Mouse (Mus musculus) liver, embryonic 13.5 days (tissue): ENCODE measurements around the gene Def6. TPM values are rescaled to one million over a fixed set of nuclear protein-coding genes. Genes with fewer than 3 reads are reported as not detected.

ENCODE experiments used
- ATAC-seq: fragments of 200-750 bp; cut with Nextera tagmentation; 2 replicates; pipeline ENCODE4 v1.8.0; 2017; ENCODE audit warnings: low read depth, mild to moderate bottlenecking, moderate number of reproducible peaks, moderate library complexity
- DNase-seq: peaks from one replicate; pipeline ENCODE4 v3.0.0; 2022
- H3K27ac ChIP-seq: fragments of 300-500 bp; sonication (generic); 2 replicates; pipeline ENCODE4 v1.5.1; 2015; ENCODE audit warnings: moderate library complexity, mild to moderate bottlenecking, inconsistent platforms
- H3K27me3 ChIP-seq: fragments of 300-500 bp; sonication (generic); 2 replicates; pipeline ENCODE4 v1.6.1; 2015; ENCODE audit warnings: mild to moderate bottlenecking, inconsistent platforms
- H3K36me3 ChIP-seq: fragments of 300-500 bp; sonication (generic); 2 replicates; pipeline ENCODE4 v1.6.1; 2015; ENCODE audit warnings: mild to moderate bottlenecking, inconsistent platforms
- H3K4me1 ChIP-seq: fragments of 300-500 bp; sonication (generic); replicated peaks from 2 replicates; pipeline ENCODE4 v1.6.1; 2015; ENCODE audit warnings: inconsistent platforms
- H3K4me2 ChIP-seq: fragments of 300-500 bp; sonication (generic); 2 replicates; pipeline ENCODE4 v1.6.1; 2015; ENCODE audit warnings: inconsistent platforms, mild to moderate bottlenecking, moderate library complexity
- H3K4me3 ChIP-seq: fragments of 300-500 bp; sonication (generic); replicated peaks from 2 replicates; pipeline ENCODE4 v1.5.1; 2015; ENCODE audit warnings: mild to moderate bottlenecking, inconsistent platforms
- H3K9ac ChIP-seq: fragments of 300-500 bp; sonication (generic); 2 replicates; pipeline ENCODE4 v1.6.1; 2015; ENCODE audit warnings: mild to moderate bottlenecking, inconsistent platforms
- H3K9me3 ChIP-seq: fragments of 300-500 bp; sonication (generic); replicated peaks from 2 replicates; pipeline ENCODE4 v1.6.1; 2016; ENCODE audit warnings: inconsistent platforms
- WGBS: fragments of 180-500 bp; shearing (Covaris S2); methylation state at CpG from one replicate; pipeline ENCODE4 v1.1.7; 2015; ENCODE audit not compliant: insufficient replicate concordance; 5-methylcytosine and 5-hydroxymethylcytosine counted together
- polyA plus RNA-seq: library from polyadenylated mRNA; unstranded; fragments of >200 nt; fragmentation: Nextera tagmentation; extraction: Ambion mirVana; gene quantifications from 2 replicates; pipeline ENCODE4 v1.2.1, GENCODE M21; 2015

Def6 gene
- polyA plus RNA-seq, 1 experiment from 2014 or later, result 14.8 TPM

- H3K9me3 ChIP-seq, result no peaks in the 10 kb centered on the region
- H3K4me1 ChIP-seq, result peaks cover 44% of the 10 kb centered on the region
- H3K27ac ChIP-seq, result no peak overlapping the region
- H3K27me3 ChIP-seq, result no peaks in the 10 kb centered on the region
- no peak overlapping the region for H3K9ac ChIP-seq
- no peak overlapping the region for H3K4me3 ChIP-seq
- WGBS, result 71% methylated on average over 6 of the region's 6 CpGs
- H3K4me2 ChIP-seq, result no peak overlapping the region
- no peak for DNase-seq
- ATAC-seq, result no peak
- peaks cover 12% of the 10 kb centered on the region; the same call in 1 of the 2 replicates for H3K36me3 ChIP-seq
These were observed 22.9 kb downstream of the Def6 start for GRCm38 (mm10) chr17:28230486-28230885.

- no peak overlapping the region for H3K4me3 ChIP-seq
- H3K27me3 ChIP-seq, result no peaks in the 10 kb centered on the region
- no peak overlapping the region for H3K4me2 ChIP-seq
- peaks cover 44% of the 10 kb centered on the region for H3K4me1 ChIP-seq
- H3K9ac ChIP-seq, result no peak overlapping the region
- no peak overlapping the region for H3K27ac ChIP-seq
- no peaks in the 10 kb centered on the region for H3K9me3 ChIP-seq
- DNase-seq, result no peak
- H3K36me3 ChIP-seq, result peaks cover 12% of the 10 kb centered on the region; the same call in 1 of the 2 replicates
- ATAC-seq, result no peak
- 82% methylated on average over 18 of the region's 18 CpGs for WGBS
These were observed 23.6 kb downstream of the Def6 start for GRCm38 (mm10) chr17:28231026-28231736.

- ATAC-seq (peak; percentile 85), DNase-seq (peak; percentile 97)
- H3K9me3 ChIP-seq, result no peaks in the 10 kb centered on the region
- no peaks in the 10 kb centered on the region for H3K27me3 ChIP-seq
- H3K9ac ChIP-seq, result peak within 1 kb of the TSS; percentile 95
- peak within 1 kb of the TSS; percentile 82 for H3K27ac ChIP-seq
- peak within 1 kb of the TSS; percentile 91 for H3K4me3 ChIP-seq
- peaks cover 53% of the 10 kb centered on the region for H3K4me1 ChIP-seq
- under 1% methylated on average over 56 of the region's 57 CpGs for WGBS
- peak within 1 kb of the TSS; percentile 87 for H3K4me2 ChIP-seq
- H3K36me3 ChIP-seq, result peaks cover 17% of the 10 kb centered on the region
These were observed 25.0 kb downstream of the Def6 start, which contains the start of gene Ppard for GRCm38 (mm10) chr17:28232475-28233060. Ppard (plus strand) TSS chr17:28232700.

DNA sequence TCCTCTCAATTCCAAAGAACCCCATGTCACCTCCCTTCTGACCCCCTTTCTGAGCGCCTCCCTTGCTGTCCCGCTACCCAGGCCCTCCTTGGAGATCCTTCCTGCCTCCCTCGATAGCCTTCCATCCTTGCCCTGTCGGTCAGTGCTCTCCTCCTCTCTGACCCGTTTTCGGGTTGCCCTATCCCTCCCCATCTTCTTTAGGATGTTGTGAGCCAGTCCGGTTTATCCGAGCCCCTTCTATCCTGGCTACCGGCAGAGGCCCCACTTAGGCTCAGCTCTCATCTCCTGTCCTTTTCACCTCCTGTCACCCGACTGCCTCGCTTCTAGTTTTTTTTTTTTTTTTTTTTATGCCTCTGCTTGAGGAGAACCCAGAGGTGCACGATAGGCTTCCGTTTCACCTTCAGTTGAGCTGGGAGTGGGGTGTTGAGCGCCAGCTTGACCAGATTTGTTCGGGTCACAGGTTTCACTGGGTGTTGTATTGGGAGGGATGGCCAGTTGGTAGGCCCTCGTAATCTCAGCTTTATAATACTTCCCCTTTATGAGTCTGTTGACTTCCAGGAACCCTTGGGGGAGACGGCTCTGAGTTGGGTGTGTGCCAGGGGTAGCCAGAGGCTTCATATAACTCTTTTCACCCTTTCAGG lies 25.6 kb downstream of the Def6 start:
- ATAC-seq, result peak; percentile 13
- WGBS, result 2% methylated on average over 16 of the region's 17 CpGs
- Histone ChIP-seq H3K9ac (peak overlapping the region; percentile 95), H3K4me2 (peak overlapping the region; percentile 87), H3K4me3 (peak overlapping the region; percentile 91), H3K27me3 (no peaks in the 10 kb centered on the region), H3K27ac (peak overlapping the region; percentile 82), H3K36me3 (peaks cover 11% of the 10 kb centered on the region), H3K9me3 (no peaks in the 10 kb centered on the region), H3K4me1 (peaks cover 60% of the 10 kb centered on the region)
- DNase-seq, result no peak

DNA sequence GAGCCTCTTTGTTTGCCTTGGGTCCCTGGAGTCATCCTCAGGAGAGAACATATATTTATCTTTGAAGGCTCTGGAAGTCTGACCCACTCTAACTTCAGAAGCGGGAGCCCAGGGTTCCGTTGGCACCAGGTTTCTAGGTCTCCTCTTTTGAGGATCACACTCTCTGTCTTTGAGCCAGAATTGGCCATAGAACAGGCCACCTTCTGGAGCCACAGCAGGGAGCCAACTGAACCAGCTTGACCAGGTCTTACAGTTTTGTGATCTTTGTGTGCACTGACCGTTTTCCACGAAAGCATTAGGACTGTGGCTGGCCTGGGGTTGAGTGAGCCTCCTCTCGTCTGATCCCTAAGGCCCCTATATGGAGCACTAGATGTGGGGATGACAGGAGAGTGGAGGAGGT lies 27.1 kb downstream of the Def6 start:
- Histone ChIP-seq H3K9me3 (no peaks in the 10 kb centered on the region), H3K4me1 (peaks cover 74% of the 10 kb centered on the region), H3K27ac (peak overlapping the region; percentile 84), H3K4me2 (peak overlapping the region; percentile 87), H3K9ac (peak overlapping the region; percentile 95), H3K36me3 (peaks cover 20% of the 10 kb centered on the region), H3K27me3 (no peaks in the 10 kb centered on the region), H3K4me3 (peak overlapping the region; percentile 91; the same call in 1 of the 2 replicates)
- WGBS, result 83% methylated on average over 5 of the region's 5 CpGs
- no peak for ATAC-seq
- no peak for DNase-seq

DNA sequence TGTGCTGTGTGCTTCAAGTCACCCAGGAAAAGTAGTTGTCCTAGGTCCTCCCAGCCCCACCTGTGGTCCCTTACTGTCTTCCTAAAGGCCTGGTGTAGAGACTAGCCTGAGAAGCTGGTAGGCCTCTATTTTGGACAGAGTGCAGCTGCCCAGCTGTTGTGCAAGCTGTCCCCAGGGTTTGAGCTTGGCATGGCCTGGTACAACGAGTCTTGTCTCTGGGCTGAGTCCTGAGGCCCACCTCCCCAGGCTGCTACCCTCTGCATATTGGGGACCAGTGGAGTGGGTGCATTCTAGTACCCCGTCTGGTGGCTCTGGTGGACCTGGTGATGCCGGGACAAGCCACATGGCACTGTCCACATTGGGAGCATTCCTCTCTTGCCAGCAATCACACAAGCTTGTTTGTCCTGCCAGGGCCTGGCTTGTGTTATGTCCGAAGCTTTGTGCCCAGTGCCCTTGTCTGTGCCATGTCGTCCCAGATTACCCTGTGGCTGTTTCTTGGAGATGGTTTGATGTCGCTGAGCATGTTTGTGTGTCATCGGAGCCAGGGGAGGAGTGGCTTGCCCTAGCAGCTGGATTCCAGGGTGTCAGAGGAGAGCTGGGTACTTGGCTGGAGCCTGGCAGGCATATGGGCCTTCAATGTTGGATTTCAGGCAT lies 28.5 kb downstream of the Def6 start:
- Histone ChIP-seq H3K27me3 (no peaks in the 10 kb centered on the region), H3K9ac (peak overlapping the region; percentile 67), H3K36me3 (peaks cover 32% of the 10 kb centered on the region), H3K4me1 (peaks cover 88% of the 10 kb centered on the region), H3K27ac (peak overlapping the region; percentile 84), H3K9me3 (no peaks in the 10 kb centered on the region), H3K4me2 (peak overlapping the region; percentile 87), H3K4me3 (no peak overlapping the region; the same call in 1 of the 2 replicates)
- no peak for DNase-seq
- ATAC-seq, result no peak
- 69% methylated on average over 7 of the region's 7 CpGs for WGBS

DNA sequence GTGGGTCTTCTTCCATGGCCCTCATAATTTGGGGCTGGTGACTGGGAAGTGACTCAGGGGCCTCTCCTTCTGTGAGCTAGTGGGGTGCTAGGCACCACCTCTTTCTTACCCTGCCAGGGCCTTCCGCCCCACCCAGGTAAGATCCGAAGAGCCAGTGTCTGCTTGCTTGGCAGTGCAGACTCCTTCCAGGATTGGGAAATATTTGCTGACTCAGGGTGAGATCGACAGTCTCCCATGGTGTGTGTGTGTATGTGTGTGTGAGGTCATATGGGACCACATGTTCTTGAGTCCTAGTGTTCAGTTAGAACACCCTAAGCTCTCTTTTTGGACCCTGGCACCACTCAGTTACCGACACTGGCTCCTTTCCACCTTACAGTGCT lies 29.0 kb downstream of the Def6 start:
- Histone ChIP-seq H3K27me3 (no peaks in the 10 kb centered on the region), H3K9me3 (no peaks in the 10 kb centered on the region), H3K4me2 (peak overlapping the region; percentile 87), H3K4me1 (peaks cover 88% of the 10 kb centered on the region), H3K9ac (peak overlapping the region; percentile 67), H3K4me3 (peak overlapping the region; percentile 36), H3K36me3 (peaks cover 38% of the 10 kb centered on the region), H3K27ac (peak overlapping the region; percentile 84)
- ATAC-seq (peak; percentile 59), DNase-seq (peak; percentile 50)
- 58% methylated on average over 4 of the region's 4 CpGs for whole genome bisulfite sequencing

- Histone ChIP-seq H3K9me3 (no peaks in the 10 kb centered on the region), H3K4me1 (peaks cover 81% of the 10 kb centered on the region), H3K4me3 (peak overlapping the region; percentile 36), H3K27me3 (no peaks in the 10 kb centered on the region), H3K27ac (peak overlapping the region; percentile 84), H3K36me3 (peaks cover 45% of the 10 kb centered on the region), H3K4me2 (peak overlapping the region; percentile 87), H3K9ac (peak overlapping the region; percentile 67)
- no peak for DNase-seq
- WGBS, result 70% methylated on average over 5 of the region's 5 CpGs
- ATAC-seq, result no peak
These were observed 29.8 kb downstream of the Def6 start for GRCm38 (mm10) chr17:28237362-28237761.

DNA sequence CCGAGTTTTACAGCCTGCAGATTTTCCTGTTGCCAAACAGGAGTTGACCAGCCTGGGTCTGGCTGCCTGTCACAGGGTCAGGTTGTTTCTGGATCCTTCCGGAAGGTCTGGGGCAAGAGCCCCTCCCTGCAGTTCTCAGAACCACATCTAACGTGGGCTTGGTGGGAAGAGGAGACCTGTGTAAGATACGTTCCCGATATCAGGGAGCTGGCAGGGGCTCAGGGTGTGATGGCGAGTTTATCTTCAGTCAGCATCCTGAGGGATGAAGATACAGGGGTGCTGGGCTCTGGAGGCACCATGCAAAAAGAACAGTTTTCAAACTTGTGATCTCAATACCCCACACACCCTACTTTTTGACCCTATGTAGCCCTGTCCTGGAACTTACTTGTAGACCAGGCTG lies 30.3 kb downstream of the Def6 start:
- ATAC-seq, result peak; percentile 85
- H3K4me3 ChIP-seq, result peak overlapping the region; percentile 36
- peaks cover 81% of the 10 kb centered on the region for H3K4me1 ChIP-seq
- no peaks in the 10 kb centered on the region for H3K27me3 ChIP-seq
- peak; percentile 77 for DNase-seq
- no peaks in the 10 kb centered on the region for H3K9me3 ChIP-seq
- peaks cover 50% of the 10 kb centered on the region for H3K36me3 ChIP-seq
- peak overlapping the region; percentile 87 for H3K4me2 ChIP-seq
- peak overlapping the region; percentile 84 for H3K27ac ChIP-seq
- peak overlapping the region; percentile 67 for H3K9ac ChIP-seq
- WGBS, result 24% methylated on average over 6 of the region's 6 CpGs

- ATAC-seq, result no peak
- Histone ChIP-seq H3K4me3 (no peak overlapping the region), H3K27ac (no peak overlapping the region), H3K9me3 (no peaks in the 10 kb centered on the region), H3K4me1 (peaks cover 70% of the 10 kb centered on the region), H3K9ac (no peak overlapping the region), H3K27me3 (no peaks in the 10 kb centered on the region), H3K36me3 (peaks cover 67% of the 10 kb centered on the region), H3K4me2 (no peak overlapping the region)
- 87% methylated on average over 5 of the region's 5 CpGs for WGBS
- no peak for DNase-seq
These were observed 33.3 kb downstream of the Def6 start for GRCm38 (mm10) chr17:28240846-28241245.

- peaks cover 70% of the 10 kb centered on the region for H3K4me1 ChIP-seq
- H3K27ac ChIP-seq, result no peak overlapping the region
- 94% methylated on average over 6 of the region's 6 CpGs for WGBS
- no peak for DNase-seq
- no peak overlapping the region for H3K9ac ChIP-seq
- H3K9me3 ChIP-seq, result no peaks in the 10 kb centered on the region
- no peak overlapping the region for H3K4me2 ChIP-seq
- peaks cover 64% of the 10 kb centered on the region for H3K36me3 ChIP-seq
- no peak for ATAC-seq
- H3K4me3 ChIP-seq, result no peak overlapping the region
- H3K27me3 ChIP-seq, result no peaks in the 10 kb centered on the region
These were observed 34.7 kb downstream of the Def6 start for GRCm38 (mm10) chr17:28242296-28242695.
